Mouse (Mus musculus) bone marrow, adult 2 months (tissue): ENCODE results near the gene Uhrf1bp1.

ENCODE experiments used
- CTCF ChIP-seq: fragments of 200-500 bp; IDR thresholded peaks from 2 replicates; pipeline ENCODE4 v1.5.1; 2011; ENCODE audit warnings: low read length, control low read depth; ENCODE audit not compliant: control insufficient read depth, insufficient read depth
- POLR2A ChIP-seq: fragments of 200-500 bp; IDR thresholded peaks from 2 replicates; pipeline ENCODE4 v1.6.1; 2011; ENCODE audit warnings: low read depth, mild to moderate bottlenecking, control low read depth, low read length, borderline replicate concordance; ENCODE audit not compliant: control insufficient read depth

- TF ChIP-seq CTCF = no peak; the same call in 1 of the 2 replicates
- TF ChIP-seq POLR2A = peak; percentile 97
Observed at GRCm38 (mm10) chr17:27820568-27821406, 35.5 kb upstream of the Uhrf1bp1 start, which contains the start of gene D17Wsu92e.
